In the genomic region with DNA sequence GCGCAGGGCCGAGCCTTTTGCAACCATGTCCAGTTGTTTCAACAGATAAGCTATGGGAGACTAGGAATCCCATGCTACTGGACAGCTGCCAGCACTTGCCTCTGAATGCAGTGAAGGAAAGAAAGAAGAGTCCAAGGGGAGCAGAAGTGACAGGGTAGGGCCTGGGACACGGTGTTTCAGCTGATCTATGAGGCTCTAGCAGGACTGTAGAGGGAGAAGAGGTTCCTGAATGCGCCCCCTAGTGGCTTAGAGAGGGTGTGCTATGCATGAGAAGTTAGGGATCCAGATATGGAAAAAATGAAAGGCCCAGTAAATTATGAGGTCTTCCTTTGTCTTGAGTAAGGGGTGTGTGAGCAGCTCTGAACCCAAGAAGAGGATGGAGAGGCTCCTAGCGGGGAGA, we compare ENCODE assay signal across 8 mouse cellular contexts. TPM values are rescaled to one million over a fixed set of nuclear protein-coding genes. Genes with fewer than 3 reads are reported as not detected.
DNase-seq lines count a peak whose midpoint lies in the region; ATAC-seq and TF ChIP-seq lines count a peak whose summit lies in the region.

No protein-coding gene starts in this region.

- no peaks in the 10 kb centered on the region for H3K4me1 ChIP-seq in cerebellum, adult 2 months (ENCODE audit: control insufficient read depth, insufficient read depth, low read length)
- no peaks in the 10 kb centered on the region for H3K4me1 ChIP-seq in embryonic facial prominence, embryonic 11.5 days (ENCODE audit: control insufficient read depth, insufficient read depth, low read length)
- no peaks in the 10 kb centered on the region for H3K4me1 ChIP-seq in lung, embryonic 14.5 days (ENCODE audit: insufficient read depth)

- no peak overlapping the region for H3K27ac ChIP-seq in cerebellum, adult 2 months (ENCODE audit: insufficient read depth, low read length)
- H3K27ac ChIP-seq in embryonic facial prominence, embryonic 11.5 days (replicated peaks; ENCODE audit: low read depth, low read length): no peak overlapping the region
- H3K27ac ChIP-seq in lung, embryonic 14.5 days (ENCODE audit: low read depth): no peak overlapping the region

- no peaks in the 10 kb centered on the region for H3K9me3 ChIP-seq in embryonic facial prominence, embryonic 11.5 days (replicated peaks; ENCODE audit: control insufficient read depth, low read length)
- H3K9me3 ChIP-seq in lung, embryonic 14.5 days (ENCODE audit: low read depth, low read length): no peaks in the 10 kb centered on the region

- H3K27me3 ChIP-seq in cerebellum, adult 2 months (ENCODE audit: control insufficient read depth, insufficient read depth, low read length): no peaks in the 10 kb centered on the region
- H3K27me3 ChIP-seq in embryonic facial prominence, embryonic 11.5 days (ENCODE audit: control insufficient read depth, insufficient read depth, low read length): no peaks in the 10 kb centered on the region
- H3K27me3 ChIP-seq in lung, embryonic 14.5 days (ENCODE audit: insufficient read depth, low read length): no peaks in the 10 kb centered on the region
- H3K27me3 ChIP-seq in splenic B cell, adult 2 months (ENCODE audit: control insufficient read depth, insufficient read depth, low read length, poor library complexity, severe bottlenecking): no peaks in the 10 kb centered on the region

- DNase-seq in cerebellum, adult 2 months: peak in 1 of 2 experiments; percentile 13
- peak; percentile 12 for DNase-seq in right cerebral cortex, postnatal 4 days
- no peak for DNase-seq in right cerebral cortex, postnatal 36 days (ENCODE audit: low spot score in 2 of 2)
- DNase-seq in embryonic facial prominence, embryonic 11.5 days (ENCODE audit: low spot score): peak; percentile 73
- peak; percentile 49 for DNase-seq in kidney, adult 18-20 months
- peak; percentile 79 for DNase-seq in lung, embryonic 14.5 days
- peak; percentile 62 for DNase-seq in splenic B cell, adult 2 months (ENCODE audit: low read depth, low spot score)

- WGBS in cerebellum, adult 2 months: 44% methylated on average over 5 of the region's 5 CpGs
- 57% methylated on average over 5 of the region's 5 CpGs for WGBS in embryonic facial prominence, embryonic 11.5 days
- 42% methylated on average over 5 of the region's 5 CpGs for WGBS in lung, embryonic 14.5 days

- ATAC-seq in cerebellum, adult (ENCODE audit: insufficient number of reproducible peaks, low FRiP score, low TSS enrichment): no peak
- ATAC-seq in embryonic facial prominence, embryonic 11.5 days (replicated peaks; ENCODE audit: insufficient number of reproducible peaks, low FRiP score, low TSS enrichment, low read depth): no peak
- peak; percentile 65; the same call in 1 of the 2 replicates for ATAC-seq in lung, embryonic 14.5 days (ENCODE audit: insufficient read depth)

- H3K4me2 ChIP-seq in embryonic facial prominence, embryonic 11.5 days (ENCODE audit: low read depth, low read length): no peak overlapping the region
- no peak overlapping the region for H3K4me2 ChIP-seq in lung, embryonic 14.5 days

- H3K9ac ChIP-seq in embryonic facial prominence, embryonic 11.5 days (replicated peaks; ENCODE audit: low read length): no peak overlapping the region
- H3K9ac ChIP-seq in lung, embryonic 14.5 days: no peak overlapping the region

- no peaks in the 10 kb centered on the region for H3K36me3 ChIP-seq in embryonic facial prominence, embryonic 11.5 days (replicated peaks; ENCODE audit: control insufficient read depth, insufficient read depth, low read depth, low read length)
- H3K36me3 ChIP-seq in lung, embryonic 14.5 days (ENCODE audit: insufficient read depth): no peaks in the 10 kb centered on the region
- no peaks in the 10 kb centered on the region for H3K36me3 ChIP-seq in splenic B cell, adult 2 months (ENCODE audit: control insufficient read depth, insufficient read depth, low read length, poor library complexity, severe bottlenecking)

- TF ChIP-seq CTCF in cerebellum, adult 2 months (IDR thresholded peaks at IDR 0.05; ENCODE audit: borderline replicate concordance, insufficient read depth, low read depth, low read length): peak; percentile 47; the same call in 1 of the 2 replicates
- TF ChIP-seq CTCF in lung, embryonic 14.5 days (IDR thresholded peaks at IDR 0.05; ENCODE audit: low read depth): peak; percentile 77

- H3K4me3 ChIP-seq in cerebellum, adult 2 months (replicated peaks; ENCODE audit: insufficient read depth, low read depth, low read length): no peak overlapping the region
- no peak overlapping the region for H3K4me3 ChIP-seq in embryonic facial prominence, embryonic 11.5 days (ENCODE audit: low read depth, low read length)
- H3K4me3 ChIP-seq in lung, embryonic 14.5 days (ENCODE audit: low read depth, low read length): no peak overlapping the region

- no peak for TF ChIP-seq POLR2A in cerebellum, adult 2 months (IDR thresholded peaks at IDR 0.05; ENCODE audit: borderline replicate concordance, insufficient read depth, low read length)

RNA-seq across cellular contexts. Expression of gene Mylk3, which starts 11.4 kb away (rescaled TPM):
- polyA plus RNA-seq in cerebellum, adult 2 months (2012; rRNA removed): 0.03 and 0.08 TPM in 2 replicates
- 2.9 and 3.9 TPM in 2 replicates for polyA plus RNA-seq in embryonic facial prominence, embryonic 11.5 days (2014; fragmentation: Nextera tagmentation; extraction: Ambion mirVana)
- polyA plus RNA-seq in lung, embryonic 14.5 days (2014; fragmentation: Nextera tagmentation; extraction: Ambion mirVana): 0.82 and 2.8 TPM in 2 replicates

RNA-seq across cellular contexts. Expression of gene 4921524J17Rik, which starts 35.1 kb away (rescaled TPM):
- polyA plus RNA-seq in cerebellum, adult 2 months (2012; rRNA removed): 13.8 and 15.5 TPM in 2 replicates
- 55.5 and 65.5 TPM in 2 replicates for polyA plus RNA-seq in embryonic facial prominence, embryonic 11.5 days (2014; fragmentation: Nextera tagmentation; extraction: Ambion mirVana)
- 35.0 and 40.0 TPM in 2 replicates for polyA plus RNA-seq in lung, embryonic 14.5 days (2014; fragmentation: Nextera tagmentation; extraction: Ambion mirVana)

Comparison
In these comparisons a context has a peak if more than half of its experiments do, and no peak if none do; other contexts are left out.
1. DNase-seq: peak in right cerebral cortex, postnatal 4 days (single experiment), embryonic facial prominence, embryonic 11.5 days (single experiment), kidney, adult 18-20 months (single experiment), lung, embryonic 14.5 days (single experiment) and splenic B cell, adult 2 months (single experiment); none in right cerebral cortex, postnatal 36 days (0 of 2).